Mouse (Mus musculus) urinary bladder, postnatal 4 days (tissue): Measurements from ENCODE around the gene Tgfbr1.

Experiments used
- DNase-seq, 2 experiments: peaks; one replicate each; pipeline ENCODE4 v3.0.0; 2021 to 2022; ENCODE audit warnings: low spot score in 2 of 2

The Tgfbr1 gene

GRCm38 (mm10) chr4:47422194-47422593 is 69.2 kb downstream of the Tgfbr1 start:
- DNase-seq = no peak

DNA sequence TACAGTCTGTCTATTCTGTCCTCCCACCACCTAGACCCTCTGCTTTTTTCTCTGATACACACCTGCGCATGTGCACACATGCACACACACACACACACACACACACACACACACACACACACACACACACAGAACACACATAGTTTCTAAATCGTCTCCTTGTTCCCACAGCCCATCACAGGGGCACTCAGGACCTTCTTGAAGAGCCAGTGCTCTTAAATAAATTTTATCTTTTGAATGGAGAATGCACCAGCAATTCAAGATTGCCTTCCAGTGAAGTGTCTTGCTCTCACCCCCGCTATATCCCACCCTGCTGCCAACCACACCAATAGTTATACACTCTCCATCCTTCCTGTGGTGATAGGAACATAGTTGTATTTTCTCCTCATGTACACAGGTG is 69.9 kb downstream of the Tgfbr1 start:
- no peak for DNase-seq

DNA sequence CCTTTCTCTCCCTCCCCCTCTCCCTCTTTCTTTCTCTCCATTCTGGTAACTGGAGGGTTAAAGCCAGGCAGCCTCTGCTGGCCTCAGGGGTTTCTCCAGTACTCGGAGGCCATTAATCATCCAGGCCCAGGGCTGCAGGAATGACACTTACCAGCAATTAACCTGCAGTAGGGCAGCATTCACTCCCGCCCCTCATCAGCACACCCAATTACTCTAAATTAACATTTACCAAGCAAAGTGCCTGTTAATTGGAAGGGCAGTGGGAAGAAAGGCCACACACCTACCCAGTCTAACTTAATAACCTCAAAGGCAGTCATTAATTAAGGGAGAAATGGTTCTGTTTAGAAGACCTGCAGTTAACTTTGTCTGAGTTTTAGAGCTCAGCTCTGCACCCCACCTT is 71.4 kb downstream of the Tgfbr1 start:
- no peak for DNase-seq

- no peak for DNase-seq
Measured at GRCm38 (mm10) chr4:47425247-47425830, 72.3 kb downstream of the Tgfbr1 start.

- no peak for DNase-seq
Measured at GRCm38 (mm10) chr4:47427606-47428005, 74.6 kb downstream of the Tgfbr1 start.

GRCm38 (mm10) chr4:47430557-47430956 is 77.5 kb downstream of the Tgfbr1 start:
- no peak for DNase-seq

DNA sequence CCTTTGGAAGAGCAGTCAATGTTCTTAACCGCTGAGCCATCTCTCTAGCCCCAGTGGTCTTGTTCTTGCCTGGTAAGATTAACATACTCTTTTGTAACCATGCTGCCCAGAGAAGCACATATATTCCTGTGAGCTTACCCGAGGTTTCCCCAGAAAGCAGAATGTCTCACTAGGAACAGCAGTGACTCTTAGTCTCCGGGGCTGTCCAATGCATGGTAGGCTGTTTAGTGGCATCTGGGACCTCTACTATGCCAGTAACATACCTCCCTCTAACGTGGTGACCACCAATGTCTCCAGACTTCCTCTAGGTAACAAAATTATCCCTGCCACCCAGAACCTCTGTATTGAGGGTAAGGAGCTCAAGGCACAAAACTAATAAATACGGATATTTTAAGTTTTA is 78.1 kb downstream of the Tgfbr1 start:
- DNase-seq = no peak

DNA sequence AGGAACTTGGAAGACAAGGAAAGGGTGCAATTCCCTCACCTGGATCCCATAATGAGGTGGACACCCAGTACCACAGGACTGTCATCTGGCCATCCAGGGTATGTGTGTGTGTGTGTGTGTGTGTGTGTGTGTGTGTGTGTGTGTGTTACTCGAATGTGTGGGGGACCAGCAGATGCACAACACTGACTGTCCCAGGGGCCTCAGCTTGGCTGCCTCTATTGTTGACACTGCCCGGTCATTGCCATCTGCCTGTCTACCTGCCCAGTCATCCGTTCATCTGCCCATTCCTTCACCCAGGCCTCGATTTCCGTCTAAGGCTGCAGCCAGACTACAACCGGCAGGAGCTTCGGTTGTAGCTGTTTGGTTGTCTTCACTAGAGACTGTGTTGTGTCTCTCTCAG is 79.7 kb downstream of the Tgfbr1 start:
- no peak for DNase-seq

- DNase-seq = peak in 1 of 2 experiments; percentile 54
Measured at GRCm38 (mm10) chr4:47435131-47435530, 82.1 kb downstream of the Tgfbr1 start.

GRCm38 (mm10) chr4:47435566-47436360 is 82.7 kb downstream of the Tgfbr1 start:
- DNase-seq = peak in 1 of 2 experiments; percentile 52

DNA sequence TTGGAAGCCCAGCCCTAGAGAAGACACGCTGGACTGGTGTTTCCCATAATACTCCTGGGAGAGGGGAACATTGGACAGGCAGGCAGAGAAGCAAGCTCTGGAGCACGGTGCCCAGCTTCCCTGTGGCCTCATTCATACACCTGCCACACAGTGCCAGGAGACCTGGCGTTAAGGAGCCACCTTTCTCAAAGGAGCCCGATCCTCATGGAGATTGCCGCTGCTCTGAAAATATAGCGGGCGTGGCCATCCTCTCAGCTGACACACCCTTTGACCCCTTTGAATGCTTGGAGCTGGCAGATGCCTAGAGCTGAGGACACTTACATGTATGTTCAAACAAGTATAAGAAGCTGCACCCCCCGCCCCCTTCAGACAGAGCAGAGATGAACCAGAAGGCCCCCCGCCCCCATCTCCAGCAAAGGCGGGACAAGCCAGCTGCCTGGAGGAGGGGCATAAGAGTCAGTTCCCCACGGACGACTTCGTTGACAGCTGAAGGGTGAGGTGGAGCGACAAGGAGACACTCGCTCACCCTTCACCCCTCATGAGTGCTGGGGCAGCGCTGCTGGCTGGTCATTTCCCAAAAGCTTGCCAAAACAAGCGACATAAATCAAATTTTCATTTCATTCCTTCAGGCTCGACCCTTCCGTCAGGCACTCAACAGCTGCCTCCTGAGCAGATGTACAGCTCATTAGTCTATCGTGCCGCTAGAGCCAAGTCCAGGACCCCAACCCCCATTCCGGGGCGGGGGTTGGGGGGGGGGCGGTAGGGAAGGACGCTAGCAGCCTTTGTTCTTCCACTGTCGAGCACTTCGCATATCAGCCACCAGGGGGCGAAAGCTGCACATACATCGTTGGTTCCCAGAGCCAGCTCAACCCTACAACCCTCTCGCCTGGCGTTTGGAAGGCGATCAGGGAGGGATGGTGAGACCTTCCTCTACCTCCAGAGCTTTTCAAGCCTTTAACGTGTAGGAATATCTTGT is 84.6 kb downstream of the Tgfbr1 start:
- peak; percentile 71 to 84 for DNase-seq

GRCm38 (mm10) chr4:47438956-47439355 is 85.9 kb downstream of the Tgfbr1 start:
- peak in 1 of 2 experiments; percentile 48 for DNase-seq

GRCm38 (mm10) chr4:47440951-47441350 is 87.9 kb downstream of the Tgfbr1 start:
- DNase-seq = peak in 1 of 2 experiments; percentile 50

GRCm38 (mm10) chr4:47448526-47448925 is 95.5 kb downstream of the Tgfbr1 start:
- DNase-seq = no peak

DNA sequence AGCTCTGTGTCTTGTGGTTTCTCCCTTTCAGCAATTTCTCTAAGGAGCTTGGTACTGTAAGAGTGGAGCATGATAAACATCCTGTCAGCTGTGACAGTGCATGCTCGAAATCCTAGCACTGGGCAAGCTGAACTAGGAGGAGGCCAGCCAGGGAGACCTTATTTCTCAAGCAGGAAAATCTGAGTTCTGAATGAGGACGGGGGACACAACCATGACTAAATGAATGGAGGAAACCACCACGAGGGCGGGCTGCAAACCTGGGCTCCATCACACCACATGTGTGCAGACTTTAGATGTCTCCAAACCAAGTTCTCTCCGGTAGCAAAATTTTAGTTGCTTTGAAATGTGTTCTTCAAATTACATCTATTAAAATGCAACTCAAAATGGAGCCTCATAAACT is 96.1 kb downstream of the Tgfbr1 start:
- DNase-seq = no peak

DNA sequence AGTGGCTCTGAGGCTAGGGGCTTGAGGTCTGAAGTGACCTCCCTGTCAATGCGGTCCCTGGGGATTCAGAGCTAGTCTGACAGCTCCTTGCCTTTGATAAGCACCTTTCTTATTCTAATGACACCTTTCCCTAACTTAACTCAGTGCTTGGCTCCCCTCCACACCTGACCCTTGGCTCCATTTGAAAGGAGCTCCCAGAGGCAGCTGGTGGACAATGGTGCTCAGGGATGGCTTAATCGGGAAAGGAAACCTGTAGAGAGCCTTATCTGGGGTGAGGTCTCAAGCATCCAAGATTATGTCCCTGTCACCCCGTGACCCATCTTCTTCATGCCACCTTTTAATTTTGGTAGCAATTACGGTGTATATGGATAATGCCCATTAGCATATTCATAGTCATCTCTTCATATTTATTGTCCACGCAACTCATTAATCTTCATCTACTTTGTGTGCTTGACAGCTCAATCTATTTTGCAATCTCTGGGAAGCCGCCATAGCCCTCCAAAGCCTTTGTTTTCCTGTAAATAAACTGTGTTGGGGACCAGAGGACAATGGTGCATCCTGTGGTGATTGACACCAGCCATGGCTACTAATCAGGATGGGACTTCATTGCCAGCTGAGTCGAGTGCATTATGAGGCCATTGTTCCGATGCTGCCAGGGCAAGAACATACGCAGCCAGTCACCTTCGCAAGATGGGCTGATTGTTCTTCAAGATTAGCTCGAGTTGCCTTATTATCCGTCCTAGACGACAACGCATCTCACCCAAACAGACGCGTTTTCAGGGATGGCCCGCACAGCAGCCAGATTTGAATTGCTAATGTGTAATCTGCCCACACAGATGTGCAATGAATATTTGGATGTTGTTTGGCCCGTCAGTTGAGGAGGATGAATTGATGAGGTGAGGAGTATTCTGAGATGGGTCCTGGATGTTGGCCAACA is 96.8 kb downstream of the Tgfbr1 start:
- no peak for DNase-seq
